Mouse (Mus musculus) hindbrain, embryonic 11.5 days (tissue): ENCODE measurements at regions not wholly inside any gene's neighbourhood (a gene's known extent, or its start where the extent isn't known, plus 50 kb on each side); places are given as distances from the start of the nearest gene placed in this dataset.

Experiments used
- ATAC-seq: fragments of 200-750 bp; cut with Nextera tagmentation; 2 replicates; pipeline ENCODE4 v1.8.0; 2017; ENCODE audit warnings: mild to moderate bottlenecking, moderate TSS enrichment, moderate library complexity; ENCODE audit not compliant: low FRiP score
- DNase-seq: peaks from one replicate; pipeline ENCODE4 v3.0.0-alpha.2; 2015; ENCODE audit warnings: low spot score
- H3K27ac ChIP-seq: fragments of 300-500 bp; sonication (generic); 2 replicates; pipeline ENCODE4 v1.5.1; 2014; ENCODE audit warnings: mild to moderate bottlenecking, low read depth, low read length
- H3K27me3 ChIP-seq: fragments of 300-500 bp; sonication (generic); 2 replicates; pipeline ENCODE4 v1.6.1; 2014; ENCODE audit warnings: mild to moderate bottlenecking, low read length, moderate library complexity, mixed read lengths; ENCODE audit not compliant: control insufficient read depth, insufficient read depth
- H3K36me3 ChIP-seq: fragments of 300-500 bp; sonication (generic); 2 replicates; pipeline ENCODE4 v1.6.1; 2014; ENCODE audit warnings: mild to moderate bottlenecking, low read length, moderate library complexity, mixed read lengths; ENCODE audit not compliant: control insufficient read depth, insufficient read depth
- H3K4me1 ChIP-seq: fragments of 300-500 bp; sonication (generic); replicated peaks from 2 replicates; pipeline ENCODE4 v1.6.1; 2014; ENCODE audit warnings: low read length, mixed read lengths; ENCODE audit not compliant: control insufficient read depth, insufficient read depth
- H3K4me2 ChIP-seq: fragments of 300-500 bp; sonication (generic); replicated peaks from 2 replicates; pipeline ENCODE4 v1.6.1; 2014; ENCODE audit warnings: mild to moderate bottlenecking, low read depth, low read length
- H3K4me3 ChIP-seq: fragments of 300-500 bp; sonication (generic); 2 replicates; pipeline ENCODE4 v1.5.1; 2014; ENCODE audit warnings: low read depth, low read length
- H3K9ac ChIP-seq: fragments of 300-500 bp; sonication (generic); 2 replicates; pipeline ENCODE4 v1.6.1; 2014; ENCODE audit warnings: low read depth, low read length
- H3K9me3 ChIP-seq: fragments of 300-500 bp; sonication (generic); 2 replicates; pipeline ENCODE4 v1.6.1; 2016; ENCODE audit warnings: low read length; ENCODE audit not compliant: control insufficient read depth
- WGBS: fragments of 180-500 bp; shearing (Covaris S2); extraction: QIAGEN DNeasy Blood & Tissue Kit; methylation state at CpG from one replicate; pipeline ENCODE4 v1.1.7; 2014; 5-methylcytosine and 5-hydroxymethylcytosine counted together

DNA sequence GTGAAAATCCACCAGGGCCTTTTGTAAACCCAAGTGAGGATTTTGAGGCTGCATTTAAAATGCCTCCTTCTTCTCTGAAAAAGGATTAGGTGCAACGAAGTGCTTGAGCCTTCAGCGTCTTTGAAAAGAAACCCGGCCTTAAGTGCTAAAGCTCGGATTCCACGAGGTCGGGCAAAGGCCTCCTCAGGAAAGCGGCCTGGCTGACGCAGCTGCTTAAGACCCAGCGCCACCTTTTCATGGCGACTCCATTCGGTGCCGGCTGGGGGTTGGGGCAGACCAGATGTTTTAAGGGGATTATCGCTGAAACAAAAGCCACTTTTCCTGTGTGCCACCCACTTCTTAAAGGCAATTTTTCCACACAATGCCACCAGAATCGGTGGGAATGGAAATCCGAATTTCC is 61.6 kb upstream of the 4932438H23Rik start:
- ATAC-seq: no peak
- Histone ChIP-seq H3K4me1 (no peaks in the 10 kb centered on the region), H3K9me3 (no peaks in the 10 kb centered on the region), H3K27ac (no peak overlapping the region), H3K4me3 (no peak overlapping the region), H3K36me3 (no peaks in the 10 kb centered on the region), H3K4me2 (no peak overlapping the region), H3K9ac (no peak overlapping the region), H3K27me3 (peaks cover 32% of the 10 kb centered on the region)
- no peak for DNase-seq
- 38% methylated on average over 15 of the region's 15 CpGs for WGBS

DNA sequence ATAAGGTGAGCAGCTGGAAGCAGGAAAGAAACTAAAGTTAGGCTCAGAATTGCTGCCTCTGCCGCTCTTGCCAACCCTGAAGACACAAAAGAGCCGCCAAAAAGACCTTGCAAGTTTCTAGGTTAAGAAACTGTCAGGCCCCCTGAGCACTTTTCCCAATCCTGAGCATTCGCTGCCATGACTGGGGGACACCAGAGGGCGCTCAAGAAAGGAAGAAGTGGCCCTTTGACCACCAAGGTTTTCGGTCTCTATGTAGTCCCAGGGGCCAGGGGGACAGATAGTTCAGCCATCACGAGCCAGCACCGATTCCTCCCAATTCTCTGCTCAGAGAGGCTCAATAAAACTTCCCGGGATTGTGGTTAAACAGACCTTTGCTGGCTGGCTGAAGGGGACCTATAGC is 64.6 kb upstream of the Olig2 start:
- 19% methylated on average over 8 of the region's 8 CpGs for WGBS
- Histone ChIP-seq H3K4me3 (no peak overlapping the region), H3K27ac (no peak overlapping the region), H3K27me3 (peaks cover 69% of the 10 kb centered on the region), H3K9me3 (no peaks in the 10 kb centered on the region), H3K4me2 (no peak overlapping the region), H3K9ac (no peak overlapping the region), H3K4me1 (no peaks in the 10 kb centered on the region), H3K36me3 (no peaks in the 10 kb centered on the region)
- DNase-seq (peak; percentile 59), ATAC-seq (no peak)

DNA sequence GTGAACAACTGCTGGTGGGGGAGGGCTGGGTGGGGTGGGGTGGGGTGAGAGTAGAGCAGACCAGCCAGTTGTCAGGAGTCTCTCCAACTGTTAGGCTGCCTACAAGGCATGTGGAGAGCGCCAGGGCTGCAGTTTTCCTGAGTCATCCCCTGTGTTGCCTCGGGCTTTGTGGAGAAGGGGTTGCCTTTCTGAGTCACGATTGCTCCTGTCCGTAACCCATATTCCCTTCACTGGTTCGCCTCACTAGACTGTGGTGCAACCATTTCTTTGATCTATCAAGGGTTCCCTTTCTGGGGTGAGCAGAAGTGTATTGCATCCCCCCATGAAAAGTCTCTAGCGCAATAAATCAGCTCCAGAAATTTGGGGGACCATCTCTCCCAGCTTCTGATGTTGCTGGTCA is 63.6 kb upstream of the Olig2 start:
- WGBS: 83% methylated on average over 6 of the region's 6 CpGs
- Histone ChIP-seq H3K4me1 (no peaks in the 10 kb centered on the region), H3K9me3 (no peaks in the 10 kb centered on the region), H3K4me2 (no peak overlapping the region), H3K36me3 (no peaks in the 10 kb centered on the region), H3K27me3 (peaks cover 70% of the 10 kb centered on the region), H3K4me3 (no peak overlapping the region), H3K27ac (no peak overlapping the region), H3K9ac (no peak overlapping the region)
- ATAC-seq (no peak), DNase-seq (no peak)

DNA sequence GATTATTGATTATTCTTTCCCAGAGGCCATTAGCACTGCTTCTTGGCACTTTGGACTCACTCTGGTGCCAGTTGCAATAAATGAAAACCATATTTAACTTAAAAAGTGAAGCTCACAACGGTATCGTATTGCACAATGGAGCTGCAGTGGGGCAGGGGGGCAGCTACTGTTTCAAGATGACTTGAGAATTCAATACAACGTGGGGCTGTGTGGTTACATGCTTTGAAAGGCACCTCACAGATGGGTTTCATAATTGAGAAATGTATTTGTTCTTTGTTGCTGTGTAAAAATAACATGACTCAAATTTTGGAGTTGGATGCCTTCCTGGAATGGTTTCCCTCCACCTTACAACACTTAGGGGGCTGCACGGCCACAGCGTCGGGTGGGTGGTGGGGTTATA is 62.9 kb upstream of the Olig2 start:
- Histone ChIP-seq H3K27me3 (peaks cover 69% of the 10 kb centered on the region), H3K36me3 (no peaks in the 10 kb centered on the region), H3K4me2 (no peak overlapping the region), H3K9me3 (no peaks in the 10 kb centered on the region), H3K4me3 (no peak overlapping the region), H3K27ac (no peak overlapping the region), H3K4me1 (no peaks in the 10 kb centered on the region), H3K9ac (no peak overlapping the region)
- DNase-seq (no peak), ATAC-seq (no peak)
- WGBS: 72% methylated on average over 6 of the region's 6 CpGs

DNA sequence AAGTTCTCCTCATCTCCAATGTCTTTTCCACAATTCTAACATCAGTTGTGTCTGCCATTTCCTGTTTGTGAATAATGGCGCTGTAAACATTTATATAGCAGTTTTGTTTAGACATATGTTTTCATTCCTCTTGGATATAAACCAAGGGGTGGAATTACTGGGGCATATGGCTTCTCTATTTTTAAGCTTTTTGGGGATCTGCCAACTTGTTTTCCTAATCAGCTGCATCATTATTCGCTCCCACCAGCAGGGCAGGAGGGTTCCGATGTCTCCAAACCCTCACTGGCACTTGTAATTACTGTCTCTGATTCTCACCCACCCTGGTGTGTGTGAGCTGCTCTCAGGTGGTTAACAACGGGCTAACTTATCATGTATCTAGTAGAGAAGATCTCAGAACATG is 59.4 kb upstream of the Olig2 start:
- no peak for ATAC-seq
- no peak for DNase-seq
- Histone ChIP-seq H3K4me1 (0 out of 2 replicates have a peak, but pooled peaks cover 5% of the 10 kb centered on the region), H3K4me3 (no peak overlapping the region), H3K27ac (no peak overlapping the region), H3K9me3 (no peaks in the 10 kb centered on the region), H3K9ac (no peak overlapping the region), H3K27me3 (peaks cover 90% of the 10 kb centered on the region), H3K36me3 (no peaks in the 10 kb centered on the region), H3K4me2 (no peak overlapping the region)
- 88% methylated on average over 4 of the region's 4 CpGs for WGBS

DNA sequence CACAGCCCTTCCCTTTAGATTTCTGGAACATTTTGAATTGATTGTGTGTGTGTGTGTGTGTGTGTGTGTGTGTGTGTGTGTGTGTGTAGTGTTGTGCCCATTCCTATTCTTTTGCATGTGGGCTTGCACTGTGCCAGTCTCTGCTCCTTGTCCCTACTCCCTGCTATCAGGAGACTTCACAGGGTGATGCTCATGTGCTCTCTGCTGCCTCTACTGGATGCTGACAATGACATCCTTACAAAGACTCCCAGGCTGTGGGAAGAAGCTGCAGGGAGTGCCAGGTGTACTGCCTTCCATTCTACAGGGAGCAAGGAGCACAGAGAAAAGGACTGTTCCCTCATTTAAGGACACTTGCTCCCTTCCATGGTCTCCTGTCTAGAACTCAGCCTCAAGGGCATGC is 58.4 kb upstream of the Olig2 start:
- H3K27me3 ChIP-seq: peaks cover 84% of the 10 kb centered on the region
- DNase-seq (peak; percentile 64), ATAC-seq (no peak)

DNA sequence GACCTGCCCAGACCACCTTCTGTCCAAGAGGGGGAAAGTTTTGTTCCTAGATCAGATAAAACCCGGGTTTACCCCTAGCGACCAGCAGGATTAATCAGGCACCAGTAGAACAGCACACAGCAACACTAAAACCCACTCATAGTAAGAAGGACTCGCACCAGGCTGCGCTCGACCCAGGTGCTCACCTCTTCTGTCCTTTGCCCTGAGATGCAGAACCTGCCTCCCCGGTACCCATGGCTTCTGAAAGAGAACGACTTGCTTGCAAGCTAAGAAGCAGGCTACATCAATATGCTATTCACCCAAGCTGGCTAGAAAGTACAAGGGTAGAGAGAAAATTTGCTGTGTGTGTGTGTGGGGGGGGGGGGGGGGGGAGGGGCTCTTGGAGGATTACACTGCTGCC is 56.9 kb upstream of the Olig2 start:
- no peaks in the 10 kb centered on the region for H3K36me3 ChIP-seq
- no peak overlapping the region for H3K27ac ChIP-seq
- no peak overlapping the region for H3K4me2 ChIP-seq
- DNase-seq (no peak), ATAC-seq (no peak)
- H3K9ac ChIP-seq: no peak overlapping the region
- H3K4me1 ChIP-seq: 0 out of 2 replicates have a peak, but pooled peaks cover 5% of the 10 kb centered on the region
- peaks cover 83% of the 10 kb centered on the region for H3K27me3 ChIP-seq
- H3K4me3 ChIP-seq: no peak overlapping the region
- H3K9me3 ChIP-seq: no peaks in the 10 kb centered on the region
- 41% methylated on average over 7 of the region's 7 CpGs for WGBS

More for the DNA sequence above, 58.4 kb upstream of the Olig2 start:
- H3K9ac ChIP-seq: no peak overlapping the region
- H3K9me3 ChIP-seq: no peaks in the 10 kb centered on the region
- H3K4me1 ChIP-seq: 0 out of 2 replicates have a peak, but pooled peaks cover 5% of the 10 kb centered on the region
- H3K4me3 ChIP-seq: no peak overlapping the region
- no peak overlapping the region for H3K27ac ChIP-seq
- no peaks in the 10 kb centered on the region for H3K36me3 ChIP-seq
- H3K4me2 ChIP-seq: no peak overlapping the region

DNA sequence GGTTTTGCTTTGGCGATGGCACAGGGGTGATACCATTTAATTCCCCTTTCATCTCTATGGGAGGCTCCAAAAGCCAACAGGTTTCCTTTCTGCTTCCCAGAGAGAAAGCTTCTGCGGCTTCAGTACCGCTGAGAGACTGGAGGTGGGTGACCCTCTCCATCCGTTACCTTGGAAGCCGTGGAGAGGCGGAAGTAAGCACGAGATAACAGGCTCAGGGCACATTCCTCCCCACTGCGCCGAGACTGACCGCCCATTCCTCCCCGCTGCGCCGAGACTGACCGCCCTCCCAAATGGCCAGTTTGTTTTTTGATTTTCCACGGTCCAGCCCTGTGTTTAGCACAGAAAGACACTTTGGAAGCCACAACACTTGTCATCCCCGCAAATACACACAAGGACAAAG is 55.4 kb upstream of the Olig2 start:
- peaks cover 80% of the 10 kb centered on the region for H3K27me3 ChIP-seq
- peaks cover 10% of the 10 kb centered on the region for H3K4me1 ChIP-seq
- peak; percentile 51; the same call in 1 of the 2 replicates for ATAC-seq

DNA sequence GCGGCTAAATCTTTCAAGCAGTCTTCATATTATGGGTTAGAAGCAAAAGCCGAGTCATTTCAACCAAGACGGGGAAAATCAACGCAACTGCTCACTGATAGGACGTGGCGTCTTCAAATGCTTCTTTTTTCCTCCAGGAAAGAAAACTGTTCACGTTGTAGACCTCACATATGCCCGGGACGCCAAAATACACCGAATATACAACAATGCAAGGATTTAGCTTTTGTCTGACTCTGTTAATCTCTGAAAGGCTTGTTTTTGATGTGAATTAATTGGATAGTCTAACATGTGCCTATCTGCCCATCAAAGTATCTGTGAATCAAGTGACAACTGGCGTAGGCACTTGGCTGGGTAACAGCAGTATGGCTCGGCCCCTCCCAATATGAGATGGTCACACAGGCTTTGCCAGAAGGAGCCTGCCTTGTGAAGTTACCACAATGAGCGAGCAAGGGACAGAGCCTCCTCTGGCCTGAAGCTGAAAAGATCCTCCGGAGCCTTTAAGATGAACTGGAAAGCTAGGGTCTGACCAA is 53.3 kb upstream of the Olig2 start:
- no peaks in the 10 kb centered on the region for H3K9me3 ChIP-seq
- H3K27ac ChIP-seq: no peak overlapping the region
- 85% methylated on average over 14 of the region's 14 CpGs for WGBS
- H3K4me1 ChIP-seq: peaks cover 10% of the 10 kb centered on the region
- no peak overlapping the region for H3K4me2 ChIP-seq
- ATAC-seq (no peak), DNase-seq (no peak)
- no peak overlapping the region for H3K4me3 ChIP-seq
- H3K27me3 ChIP-seq: peaks cover 84% of the 10 kb centered on the region
- H3K9ac ChIP-seq: no peak overlapping the region
- no peaks in the 10 kb centered on the region for H3K36me3 ChIP-seq

More for the DNA sequence above, 55.4 kb upstream of the Olig2 start:
- peak; percentile 56 for DNase-seq
- H3K9ac ChIP-seq: no peak overlapping the region
- H3K36me3 ChIP-seq: no peaks in the 10 kb centered on the region
- no peak overlapping the region for H3K4me3 ChIP-seq
- no peaks in the 10 kb centered on the region for H3K9me3 ChIP-seq
- no peak overlapping the region for H3K27ac ChIP-seq
- WGBS: 0% methylated on average over 16 of the region's 16 CpGs
- H3K4me2 ChIP-seq: peak overlapping the region; percentile 14
